Mouse (Mus musculus) CH12.LX (cell line): Measurements from ENCODE around the gene Cisd3.

Experiments
- CTCF ChIP-seq, 2 experiments: IDR thresholded peaks in 1 of 2; conservative IDR thresholded peaks in 1 of 2; 2 replicates each; pipeline ENCODE4 v1.5.1; 2011 to 2012; ENCODE audit warnings: low read depth in 2 of 2, low read length in 2 of 2, improper control_type of control experiment in 1 of 2, inconsistent platforms in 1 of 2, mild to moderate bottlenecking in 1 of 2, moderate library complexity in 1 of 2
- GABPA ChIP-seq: IDR thresholded peaks from 2 replicates; pipeline ENCODE4 v1.6.1; 2012; ENCODE audit warnings: low read depth, low read length, improper control_type of control experiment, inconsistent platforms; ENCODE audit not compliant: insufficient replicate concordance
- JUND ChIP-seq: conservative IDR thresholded peaks from 2 replicates; pipeline ENCODE4 v1.6.1; 2011; ENCODE audit warnings: low read depth, low read length, improper control_type of control experiment
- MAFK ChIP-seq: IDR thresholded peaks from 2 replicates; pipeline ENCODE4 v1.6.1; 2011; ENCODE audit warnings: low read length, improper control_type of control experiment; ENCODE audit not compliant: insufficient replicate concordance
- MAX ChIP-seq: IDR thresholded peaks from 2 replicates; pipeline ENCODE4 v1.6.1; 2011; ENCODE audit warnings: low read length, improper control_type of control experiment
- MYC ChIP-seq: IDR thresholded peaks from 2 replicates; pipeline ENCODE4 v1.6.1; 2011; ENCODE audit warnings: low read depth, mild to moderate bottlenecking, improper control_type of control experiment, low read length
- POLR2A ChIP-seq: IDR thresholded peaks from 2 replicates; pipeline ENCODE4 v1.6.1; 2011; ENCODE audit warnings: low read depth, mild to moderate bottlenecking, improper control_type of control experiment, low read length
- SMC3 ChIP-seq: IDR thresholded peaks from 2 replicates; pipeline ENCODE4 v1.6.1; 2011; ENCODE audit warnings: low read depth, low read length, improper control_type of control experiment
- TCF12 ChIP-seq: IDR thresholded peaks from 2 replicates; pipeline ENCODE4 v1.6.1; 2014; ENCODE audit warnings: low read depth, mild to moderate bottlenecking, inconsistent platforms, low read length, improper control_type of control experiment

DNA sequence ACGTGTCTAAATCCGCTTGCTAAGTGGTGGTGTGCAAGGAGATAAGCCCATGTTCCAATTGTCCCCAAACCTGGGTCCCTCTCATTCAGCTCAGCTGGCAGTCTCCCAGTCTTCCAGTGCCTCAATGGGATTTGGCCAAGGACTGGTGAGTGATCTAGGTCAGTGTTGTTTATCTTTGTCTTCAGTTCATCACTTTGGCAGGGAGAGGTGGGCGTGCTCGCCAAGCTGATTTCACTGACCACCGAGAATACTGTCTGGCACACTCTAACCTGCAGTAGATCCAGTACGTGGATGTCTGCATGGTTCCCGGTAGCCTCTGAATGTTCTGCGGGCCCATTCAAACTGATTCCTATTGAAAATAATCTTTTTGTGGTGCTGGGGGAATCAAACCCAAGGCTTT lies 28.3 kb downstream of the Cisd3 start:
- TF ChIP-seq CTCF (conservative IDR thresholded peaks at IDR 0.05 in 1 of 2, IDR thresholded peaks at IDR 0.05 in 1 of 2; ENCODE audit: low read depth in 2 of 2, low read length in 2 of 2) (no peak), GABPA (no peak), JUND (no peak), MYC (no peak), POLR2A (no peak), SMC3 (no peak), MAX (no peak), TCF12 (no peak), MAFK (no peak)
